Mouse (Mus musculus) neural tube, embryonic 11.5 days (tissue): Measurements from ENCODE around the gene Gm9903. TPM values are rescaled to one million over a fixed set of nuclear protein-coding genes. Genes with fewer than 3 reads are reported as not detected.
A peak's percentile ranks its signal among the peaks of the same experiment; 100 is the strongest.

ENCODE experiments used
- ATAC-seq: fragments of 200-750 bp; cut with Nextera tagmentation; 2 replicates; pipeline ENCODE4 v1.8.0; 2017; ENCODE audit warnings: moderate number of reproducible peaks, mild to moderate bottlenecking, moderate TSS enrichment, moderate library complexity; ENCODE audit not compliant: insufficient read depth, low FRiP score, low TSS enrichment
- DNase-seq: peaks from one replicate; pipeline ENCODE4 v3.0.0-alpha.2; 2015; ENCODE audit warnings: low spot score
- H3K27ac ChIP-seq: fragments of 300-500 bp; sonication (generic); 2 replicates; pipeline ENCODE4 v1.5.1; 2014; ENCODE audit warnings: low read depth, mild to moderate bottlenecking, low read length
- H3K27me3 ChIP-seq: fragments of 300-500 bp; sonication (generic); 2 replicates; pipeline ENCODE4 v1.6.1; 2014; ENCODE audit warnings: mild to moderate bottlenecking, low read length, mixed read lengths; ENCODE audit not compliant: control insufficient read depth, insufficient read depth
- H3K36me3 ChIP-seq: fragments of 300-500 bp; sonication (generic); 2 replicates; pipeline ENCODE4 v1.6.1; 2014; ENCODE audit warnings: mild to moderate bottlenecking, low read length, moderate library complexity, mixed read lengths; ENCODE audit not compliant: control insufficient read depth, insufficient read depth
- H3K4me1 ChIP-seq: fragments of 300-500 bp; sonication (generic); 2 replicates; pipeline ENCODE4 v1.6.1; 2014; ENCODE audit warnings: low read length, mixed read lengths; ENCODE audit not compliant: control insufficient read depth, insufficient read depth
- H3K4me2 ChIP-seq: fragments of 300-500 bp; sonication (generic); 2 replicates; pipeline ENCODE4 v1.6.1; 2014; ENCODE audit warnings: low read depth, mild to moderate bottlenecking, moderate library complexity
- H3K4me3 ChIP-seq: fragments of 300-500 bp; sonication (generic); 2 replicates; pipeline ENCODE4 v1.5.1; 2014; ENCODE audit warnings: low read depth, low read length
- H3K9ac ChIP-seq: fragments of 300-500 bp; sonication (generic); 2 replicates; pipeline ENCODE4 v1.6.1; 2014; ENCODE audit warnings: mild to moderate bottlenecking, low read length
- H3K9me3 ChIP-seq: fragments of 300-500 bp; sonication (generic); 2 replicates; pipeline ENCODE4 v1.6.1; 2016; ENCODE audit warnings: low read length; ENCODE audit not compliant: control insufficient read depth
- WGBS: fragments of 180-500 bp; shearing (Covaris S2); extraction: QIAGEN DNeasy Blood & Tissue Kit; methylation state at CpG from one replicate; pipeline ENCODE4 v1.1.7; 2014; 5-methylcytosine and 5-hydroxymethylcytosine counted together
- polyA plus RNA-seq: library from polyadenylated mRNA; unstranded; fragments of >200 nt; fragmentation: Nextera tagmentation; extraction: Ambion mirVana; gene quantifications from 2 replicates; pipeline ENCODE4 v1.2.1, GENCODE M21; 2014

Gm9903 gene
- polyA plus RNA-seq, 1 experiment from 2014 or later = 0.77 TPM

- DNase-seq = peak; percentile 25
Observed at GRCm38 (mm10) chr5:33668223-33668622, 38.5 kb downstream of the Gm9903 start.

DNA sequence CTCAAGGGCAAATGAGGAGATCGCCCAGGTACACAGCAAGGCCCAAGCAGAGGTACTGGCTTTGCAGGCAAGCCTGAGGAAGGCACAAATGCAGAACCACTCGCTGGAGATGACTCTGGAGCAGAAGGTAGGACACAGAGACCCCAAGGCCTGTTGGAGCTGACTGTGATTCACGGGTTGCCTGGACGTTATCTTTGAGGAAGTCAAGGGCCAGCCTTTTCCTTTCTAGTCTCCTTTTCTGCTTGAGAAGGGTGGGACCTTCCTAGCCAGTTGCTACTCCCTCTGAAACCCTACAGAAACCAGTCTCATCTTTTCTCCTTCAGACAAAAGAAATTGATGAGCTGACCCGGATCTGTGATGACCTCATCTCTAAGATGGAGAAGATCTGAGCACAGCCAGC lies 41.9 kb downstream of the Gm9903 start:
- Histone ChIP-seq H3K9ac (no peak overlapping the region), H3K9me3 (no peaks in the 10 kb centered on the region), H3K4me2 (no peak overlapping the region), H3K4me3 (no peak overlapping the region), H3K4me1 (peaks cover 8% of the 10 kb centered on the region; the same call in 1 of the 2 replicates), H3K36me3 (peaks cover 12% of the 10 kb centered on the region), H3K27me3 (no peaks in the 10 kb centered on the region), H3K27ac (no peak overlapping the region)
- ATAC-seq = no peak
- DNase-seq = no peak
- WGBS = 81% methylated on average over 5 of the region's 5 CpGs

More at GRCm38 (mm10) chr5:33668223-33668622, 38.5 kb downstream of the Gm9903 start:
- H3K27ac ChIP-seq = no peak overlapping the region
- no peak overlapping the region for H3K4me2 ChIP-seq
- H3K9ac ChIP-seq = no peak overlapping the region
- no peaks in the 10 kb centered on the region for H3K4me1 ChIP-seq
- H3K36me3 ChIP-seq = peaks cover 15% of the 10 kb centered on the region
- H3K27me3 ChIP-seq = no peaks in the 10 kb centered on the region
- no peak for ATAC-seq
- no peak overlapping the region for H3K4me3 ChIP-seq
- H3K9me3 ChIP-seq = no peaks in the 10 kb centered on the region

DNA sequence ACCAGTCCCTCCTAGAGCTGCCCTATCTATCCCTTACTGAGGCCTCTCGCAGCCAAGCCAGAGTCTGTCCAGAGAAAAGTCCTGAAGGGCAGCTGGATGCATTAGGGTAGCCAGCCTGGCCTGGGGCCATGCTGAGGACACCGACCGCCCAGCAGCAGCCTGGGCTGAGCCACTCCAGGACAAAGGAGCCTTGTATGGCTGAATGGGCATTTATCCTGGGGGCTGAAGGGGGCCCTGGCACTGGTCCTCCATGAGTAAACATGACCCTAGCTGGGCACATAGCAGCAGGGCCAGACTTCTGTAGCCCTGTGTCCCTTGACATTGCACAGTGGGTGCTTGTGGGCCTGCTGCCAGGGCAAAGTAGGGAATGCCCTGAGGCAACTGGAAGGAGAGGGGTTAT lies 44.7 kb downstream of the Gm9903 start:
- H3K27ac ChIP-seq = peak overlapping the region; percentile 30; the same call in 1 of the 2 replicates
- no peak for ATAC-seq
- H3K4me2 ChIP-seq = no peak overlapping the region
- peaks cover 8% of the 10 kb centered on the region; the same call in 1 of the 2 replicates for H3K4me1 ChIP-seq
- DNase-seq = peak; percentile 21
- whole genome bisulfite sequencing = 58% methylated on average over 3 of the region's 3 CpGs
- no peaks in the 10 kb centered on the region for H3K9me3 ChIP-seq
- H3K27me3 ChIP-seq = no peaks in the 10 kb centered on the region
- no peaks in the 10 kb centered on the region; the same call in 1 of the 2 replicates for H3K36me3 ChIP-seq
- H3K4me3 ChIP-seq = no peak overlapping the region
- no peak overlapping the region; the same call in 1 of the 2 replicates for H3K9ac ChIP-seq

GRCm38 (mm10) chr5:33675964-33676363 lies 46.2 kb downstream of the Gm9903 start:
- ATAC-seq = no peak; the same call in 1 of the 2 replicates
- no peaks in the 10 kb centered on the region for H3K27me3 ChIP-seq
- H3K4me3 ChIP-seq = no peak overlapping the region
- no peaks in the 10 kb centered on the region for H3K9me3 ChIP-seq
- DNase-seq = peak; percentile 71
- H3K9ac ChIP-seq = no peak overlapping the region
- H3K27ac ChIP-seq = no peak overlapping the region
- 0% methylated on average over 1 of the region's 1 CpGs for WGBS
- H3K4me1 ChIP-seq = peaks cover 8% of the 10 kb centered on the region; the same call in 1 of the 2 replicates
- no peak overlapping the region for H3K4me2 ChIP-seq
- H3K36me3 ChIP-seq = no peaks in the 10 kb centered on the region; the same call in 1 of the 2 replicates

DNA sequence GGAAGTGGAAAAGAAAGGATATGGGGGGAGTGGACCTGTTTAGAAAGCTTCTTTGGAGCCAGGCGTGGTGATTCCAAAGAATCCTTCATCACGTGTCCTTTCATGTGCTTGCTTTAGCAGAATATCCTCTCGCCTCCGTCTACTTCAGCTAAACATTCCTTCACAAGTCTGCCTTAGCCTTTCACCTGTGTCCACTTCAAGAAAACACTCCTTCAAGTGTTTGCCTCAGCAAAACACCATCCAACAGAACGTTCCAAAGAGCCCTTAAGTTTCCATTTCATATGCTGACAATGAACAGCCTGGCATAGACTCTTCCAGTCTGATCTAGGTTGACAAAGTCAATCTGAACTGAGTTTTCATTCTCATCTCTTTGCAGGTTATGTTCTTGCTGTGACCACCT lies 48.5 kb downstream of the Gm9903 start:
- H3K27ac ChIP-seq = no peak overlapping the region
- DNase-seq (no peak), ATAC-seq (no peak)
- WGBS = 86% methylated on average over 5 of the region's 5 CpGs
- H3K9ac ChIP-seq = no peak overlapping the region
- peaks cover 8% of the 10 kb centered on the region; the same call in 1 of the 2 replicates for H3K4me1 ChIP-seq
- H3K4me3 ChIP-seq = no peak overlapping the region
- H3K27me3 ChIP-seq = no peaks in the 10 kb centered on the region
- no peaks in the 10 kb centered on the region; the same call in 1 of the 2 replicates for H3K36me3 ChIP-seq
- H3K4me2 ChIP-seq = no peak overlapping the region
- H3K9me3 ChIP-seq = no peaks in the 10 kb centered on the region

DNA sequence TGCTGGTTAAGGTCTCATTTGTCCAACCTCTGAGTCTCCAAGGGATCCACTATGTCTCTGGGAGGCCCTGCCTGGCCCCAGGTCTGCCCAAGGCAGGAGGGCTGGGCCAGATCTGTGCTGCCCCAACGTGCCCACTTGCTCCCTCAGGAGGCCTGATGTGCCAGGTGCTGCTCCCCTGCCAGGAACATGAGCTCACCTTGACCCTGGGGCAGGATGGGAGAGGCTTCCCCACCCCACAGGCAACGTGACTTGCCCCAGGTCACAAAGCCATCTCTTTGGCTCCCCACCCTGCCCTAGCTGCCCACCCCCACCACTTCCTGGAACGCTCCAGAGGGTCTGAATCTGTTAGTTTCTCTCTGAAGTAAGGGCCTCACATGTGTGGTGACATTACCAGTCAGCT lies 51.3 kb downstream of the Gm9903 start:
- H3K36me3 ChIP-seq = no peaks in the 10 kb centered on the region
- no peaks in the 10 kb centered on the region for H3K27me3 ChIP-seq
- DNase-seq (no peak), ATAC-seq (no peak)
- H3K4me3 ChIP-seq = no peak overlapping the region
- no peak overlapping the region for H3K4me2 ChIP-seq
- H3K27ac ChIP-seq = no peak overlapping the region
- 56% methylated on average over 3 of the region's 3 CpGs for WGBS
- H3K4me1 ChIP-seq = 0 out of 2 replicates have a peak, but pooled peaks cover 4% of the 10 kb centered on the region
- no peaks in the 10 kb centered on the region for H3K9me3 ChIP-seq
- no peak overlapping the region for H3K9ac ChIP-seq

Other genes starting within 250 kb of the Gm9903 start
- 0.59 and 1.2 TPM in 2 replicates for gene Nkx1-1, start 195.9 kb upstream of the Gm9903 start, polyA plus RNA-seq
- 53.4 and 59.3 TPM in 2 replicates for gene Fam53a, start 290 bp upstream of the Gm9903 start, polyA plus RNA-seq
- 242 and 267 TPM in 2 replicates for gene Slbp, start 22.6 kb downstream of the Gm9903 start, polyA plus RNA-seq
- 238 and 260 TPM in 2 replicates for gene Tacc3, start 28.2 kb downstream of the Gm9903 start, polyA plus RNA-seq
- gene Tmem129, start 28.5 kb downstream of the Gm9903 start, polyA plus RNA-seq = 38.6 and 39.7 TPM in 2 replicates
- gene Fgfr3, start 91.7 kb downstream of the Gm9903 start, polyA plus RNA-seq = 61.3 and 72.0 TPM in 2 replicates
- 51.0 and 54.6 TPM in 2 replicates for gene Letm1, start 152.9 kb downstream of the Gm9903 start, polyA plus RNA-seq
- 96.0 and 116 TPM in 2 replicates for gene Nsd2, start 190.8 kb downstream of the Gm9903 start, polyA plus RNA-seq